Mouse (Mus musculus): Measurements from ENCODE around the gene Hscb.

DNA sequence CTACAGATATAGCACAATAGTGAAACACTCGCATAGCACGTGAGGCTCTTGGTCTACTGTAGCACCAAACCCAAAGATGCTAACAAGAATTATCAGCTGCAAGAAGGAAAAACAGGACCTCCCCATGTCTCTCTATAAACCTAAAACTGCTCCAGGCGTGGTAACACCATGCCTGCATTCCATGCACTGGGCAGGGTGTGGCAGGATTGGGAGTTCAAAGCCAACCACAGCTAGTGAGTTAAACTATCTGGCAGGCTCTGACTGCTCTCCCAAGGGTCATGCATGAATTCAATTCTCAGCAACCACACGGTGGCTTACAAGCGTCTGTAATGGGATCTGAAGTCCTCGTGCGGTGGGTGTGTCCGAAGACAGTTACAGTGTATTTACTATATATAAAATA is 56.4 kb downstream of the Hscb start:
- TF ChIP-seq CTCF (IDR thresholded peaks at IDR 0.05; ENCODE audit: borderline replicate concordance, extremely low read depth, insufficient read depth, insufficient read length): no peak
- no peak for TF ChIP-seq POLR2A (IDR thresholded peaks at IDR 0.05; ENCODE audit: borderline replicate concordance, extremely low read depth, insufficient read depth, insufficient read length, poor library complexity, severe bottlenecking)
